Mouse (Mus musculus) small intestine, adult 2 months (tissue): ENCODE results near the gene Iqschfp.

Source experiments
- CTCF ChIP-seq: fragments of 200-500 bp; IDR thresholded peaks from 2 replicates; pipeline ENCODE4 v1.5.1; 2012; ENCODE audit warnings: low read depth, mild to moderate bottlenecking, control low read depth, inconsistent platforms, low read length, moderate library complexity, mixed read lengths; ENCODE audit not compliant: insufficient replicate concordance, insufficient read length; ENCODE audit errors: extremely low read depth
- POLR2A ChIP-seq: fragments of 200-500 bp; IDR thresholded peaks from 2 replicates; pipeline ENCODE4 v1.6.1; 2012; ENCODE audit warnings: low read depth, mild to moderate bottlenecking, control low read depth, inconsistent platforms, low read length, moderate library complexity

GRCm38 (mm10) chr3:68517236-68517635 is 625.2 kb downstream of the Iqschfp start:
- TF ChIP-seq CTCF (no peak), POLR2A (no peak)
